Mouse (Mus musculus): ENCODE measurements around the gene Zfp30. TPM values are rescaled to one million over a fixed set of nuclear protein-coding genes. Genes with fewer than 3 reads are reported as not detected.

The Zfp30 gene
- polyA plus RNA-seq (2017; shearing (Covaris generic)): 0.35 TPM

GRCm38 (mm10) chr7:29783871-29784551 is at the start of gene Zfp30:
Gene Zfp30, plus strand, starts transcription at chr7:29783998.

GRCm38 (mm10) chr7:29768090-29768900 is 15.5 kb upstream of the Zfp30 start, which contains the start of gene Zfp84:
Gene Zfp84, plus strand, starts transcription at chr7:29768552.

GRCm38 (mm10) chr7:29815910-29816429 is 32.2 kb downstream of the Zfp30 start, which contains the start of gene Zfp790:
Gene Zfp790, plus strand, starts transcription at chr7:29816114.

Other genes with a start within 250 kb of the Zfp30 start
- not detected for gene Catsperg2, start 57.0 kb upstream of the Zfp30 start, polyA plus RNA-seq (2017; shearing (Covaris generic))
- 19.3 TPM for gene Zfp84, start 15.4 kb upstream of the Zfp30 start, polyA plus RNA-seq (2017; shearing (Covaris generic))
- gene Zfp790, start 32.1 kb downstream of the Zfp30 start, polyA plus RNA-seq (2017; shearing (Covaris generic)): 17.6 TPM
- gene Zfp940, start 69.7 kb downstream of the Zfp30 start, polyA plus RNA-seq (2017; shearing (Covaris generic)): 6.2 TPM
- 12.4 TPM for gene Zfp420, start 76.0 kb downstream of the Zfp30 start, polyA plus RNA-seq (2017; shearing (Covaris generic))
- 5.1 TPM for gene Zfp27, start 122.6 kb downstream of the Zfp30 start, polyA plus RNA-seq (2017; shearing (Covaris generic))
- gene Zfp383, start 124.2 kb downstream of the Zfp30 start, polyA plus RNA-seq (2017; shearing (Covaris generic)): 0.68 TPM
- 8.7 TPM for gene Zfp74, start 170.1 kb downstream of the Zfp30 start, polyA plus RNA-seq (2017; shearing (Covaris generic))
- gene Zfp568, start 200.0 kb downstream of the Zfp30 start, polyA plus RNA-seq (2017; shearing (Covaris generic)): 7.8 TPM

All from CD4-positive, CD25-positive, alpha-beta regulatory T cell (primary cell).